Mouse (Mus musculus) liver, adult 2 months (tissue): ENCODE results near the gene Mosmo. TPM values are rescaled to one million over a fixed set of nuclear protein-coding genes. Genes with fewer than 3 reads are reported as not detected.
A peak's percentile ranks its signal among the peaks of the same experiment; 100 is the strongest.

Experiments
- DNase-seq: peaks from one replicate; pipeline ENCODE4 v3.0.0-alpha.2; 2011; ENCODE audit warnings: low read depth, low spot score; ENCODE audit errors: extremely low read depth
- H3K27ac ChIP-seq: fragments of 200-500 bp; replicated peaks from 2 replicates; pipeline ENCODE4 v1.5.1; 2012; ENCODE audit warnings: low read depth, mild to moderate bottlenecking, control low read depth, inconsistent platforms, low read length; ENCODE audit not compliant: insufficient read depth
- H3K27me3 ChIP-seq: fragments of 200-500 bp; 2 replicates; pipeline ENCODE4 v1.6.1; 2012; ENCODE audit warnings: mild to moderate bottlenecking, moderate library complexity, low read length, inconsistent platforms; ENCODE audit not compliant: control insufficient read depth, insufficient read depth
- H3K36me3 ChIP-seq: fragments of 200-500 bp; 2 replicates; pipeline ENCODE4 v1.6.1; 2012; ENCODE audit warnings: low read length, inconsistent platforms; ENCODE audit not compliant: control insufficient read depth, insufficient read depth
- H3K4me1 ChIP-seq: fragments of 200-500 bp; 2 replicates; pipeline ENCODE4 v1.6.1; 2011; ENCODE audit warnings: low read length; ENCODE audit not compliant: control insufficient read depth, insufficient read depth
- H3K4me3 ChIP-seq: fragments of 200-500 bp; 2 replicates; pipeline ENCODE4 v1.5.1; 2011; ENCODE audit warnings: low read depth, mild to moderate bottlenecking, control low read depth, low read length, moderate library complexity; ENCODE audit not compliant: insufficient read depth
- H3K79me2 ChIP-seq: fragments of 200-500 bp; 2 replicates; pipeline ENCODE4 v1.6.1; 2012; ENCODE audit warnings: inconsistent platforms, mild to moderate bottlenecking, low read length, moderate library complexity; ENCODE audit not compliant: control insufficient read depth, insufficient read depth
- H3K9ac ChIP-seq: fragments of 200-500 bp; 2 replicates; pipeline ENCODE4 v1.6.1; 2012; ENCODE audit warnings: low read depth, mild to moderate bottlenecking, control low read depth, inconsistent platforms, low read length
- CTCF ChIP-seq: fragments of 200-500 bp; IDR thresholded peaks from 2 replicates; pipeline ENCODE4 v1.5.1; 2011; ENCODE audit warnings: low read depth, low read length, control low read depth
- POLR2A ChIP-seq: fragments of 200-500 bp; IDR thresholded peaks from 2 replicates; pipeline ENCODE4 v1.6.1; 2011; ENCODE audit warnings: low read length, control low read depth; ENCODE audit not compliant: insufficient read depth; ENCODE audit errors: extremely low read depth
- WGBS: fragments of 180-500 bp; shearing (Covaris S2); methylation state at CpG from one replicate; pipeline ENCODE4 v1.1.7; 2018; 5-methylcytosine and 5-hydroxymethylcytosine counted together
- polyA plus RNA-seq: library from polyadenylated mRNA; depleted of rRNA; stranded (reverse); fragments of >200 nt; gene quantifications from 2 replicates; pipeline ENCODE4 v1.2.3, GENCODE M21; 2012
- total RNA-seq: library from RNA; depleted of rRNA; stranded (reverse); fragments of >200 nt; gene quantifications from 2 replicates; pipeline ENCODE4 v1.2.3, GENCODE M21; 2014

Mosmo gene
- total and polyA plus RNA-seq, 2 experiments, result 9.7 to 16.2 TPM

DNA sequence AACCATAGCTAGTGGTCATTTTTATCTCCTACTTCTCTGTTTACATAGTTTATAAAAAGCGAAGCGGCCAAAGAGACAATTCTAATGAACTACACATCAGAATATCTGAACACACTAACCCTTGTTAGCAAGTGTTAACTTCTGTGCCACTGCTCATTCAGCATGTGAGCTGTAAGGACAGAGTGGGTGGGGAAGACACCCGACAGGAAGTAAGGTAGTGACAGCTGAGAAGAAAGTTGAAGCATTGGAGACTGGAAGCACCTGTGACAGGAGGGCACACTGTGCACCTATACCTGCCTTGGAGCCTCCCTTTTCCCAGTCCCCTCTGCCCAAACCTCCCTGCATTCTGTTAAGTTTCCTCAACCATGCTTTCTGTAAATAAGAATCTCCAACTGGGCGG is 44.6 kb downstream of the Mosmo start:
- WGBS, result 78% methylated on average over 4 of the region's 4 CpGs
- Histone ChIP-seq H3K27me3 (no peaks in the 10 kb centered on the region), H3K36me3 (peaks cover 2% of the 10 kb centered on the region; the same call in 1 of the 2 replicates), H3K4me1 (no peaks in the 10 kb centered on the region; the same call in 1 of the 2 replicates), H3K79me2 (peaks cover 3% of the 10 kb centered on the region; the same call in 1 of the 2 replicates), H3K9ac (no peak overlapping the region), H3K4me3 (no peak overlapping the region), H3K27ac (no peak overlapping the region)
- TF ChIP-seq CTCF (no peak), POLR2A (no peak)
- no peak for DNase-seq

DNA sequence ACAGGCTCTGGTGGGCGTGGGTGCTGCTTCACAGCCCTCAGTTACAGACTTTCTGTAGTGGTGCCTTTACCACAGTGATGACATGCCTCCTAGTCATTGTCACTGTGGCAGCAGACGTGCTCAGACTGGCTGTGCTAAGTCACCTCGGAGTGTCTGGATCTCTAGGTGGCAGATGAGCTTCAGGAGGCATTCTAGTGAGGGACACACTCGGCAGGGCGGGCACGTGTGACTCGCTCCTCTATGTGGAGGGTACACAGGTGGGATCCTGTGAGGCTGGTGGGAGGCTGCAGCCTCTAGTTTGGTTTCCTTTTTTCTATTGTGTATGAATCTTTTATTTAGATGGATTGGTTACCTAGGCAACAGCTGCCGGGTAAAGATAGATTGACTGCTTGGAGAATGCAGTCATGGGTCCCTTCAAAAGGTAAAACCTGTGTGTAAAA is 45.4 kb downstream of the Mosmo start:
- Histone ChIP-seq H3K4me1 (no peaks in the 10 kb centered on the region; the same call in 1 of the 2 replicates), H3K9ac (no peak overlapping the region), H3K4me3 (no peak overlapping the region), H3K27ac (no peak overlapping the region), H3K27me3 (no peaks in the 10 kb centered on the region), H3K79me2 (peaks cover 3% of the 10 kb centered on the region; the same call in 1 of the 2 replicates), H3K36me3 (peaks cover 2% of the 10 kb centered on the region; the same call in 1 of the 2 replicates)
- WGBS, result 93% methylated on average over 8 of the region's 8 CpGs
- DNase-seq, result no peak
- TF ChIP-seq POLR2A (no peak), CTCF (no peak)

DNA sequence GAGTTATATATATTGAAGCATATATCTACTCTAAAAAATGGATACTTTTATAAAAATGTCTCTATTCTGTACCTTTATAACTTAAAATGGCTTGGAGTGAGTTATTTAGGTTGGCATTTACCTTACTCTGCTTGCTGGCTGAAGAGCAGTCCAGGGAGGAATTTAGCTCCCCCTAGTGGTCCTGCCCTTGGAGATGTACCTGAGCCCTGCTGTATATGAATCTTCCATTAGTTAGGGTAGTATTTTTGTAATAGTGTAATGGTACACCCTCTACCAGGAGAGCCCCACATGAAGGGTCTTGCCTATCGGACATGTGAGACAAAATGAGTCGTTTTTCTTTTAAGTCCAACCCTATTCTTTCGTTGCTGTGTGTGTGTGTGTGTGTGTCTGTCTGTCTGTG is 50.2 kb downstream of the Mosmo start:
- DNase-seq, result peak; percentile 54
- Histone ChIP-seq H3K4me1 (no peaks in the 10 kb centered on the region), H3K36me3 (peaks cover 6% of the 10 kb centered on the region), H3K9ac (no peak overlapping the region), H3K27me3 (no peaks in the 10 kb centered on the region), H3K79me2 (no peaks in the 10 kb centered on the region), H3K27ac (no peak overlapping the region), H3K4me3 (no peak overlapping the region)
- TF ChIP-seq CTCF (peak; percentile 68; the same call in 1 of the 2 replicates), POLR2A (no peak)
- 74% methylated on average over 3 of the region's 3 CpGs for WGBS

DNA sequence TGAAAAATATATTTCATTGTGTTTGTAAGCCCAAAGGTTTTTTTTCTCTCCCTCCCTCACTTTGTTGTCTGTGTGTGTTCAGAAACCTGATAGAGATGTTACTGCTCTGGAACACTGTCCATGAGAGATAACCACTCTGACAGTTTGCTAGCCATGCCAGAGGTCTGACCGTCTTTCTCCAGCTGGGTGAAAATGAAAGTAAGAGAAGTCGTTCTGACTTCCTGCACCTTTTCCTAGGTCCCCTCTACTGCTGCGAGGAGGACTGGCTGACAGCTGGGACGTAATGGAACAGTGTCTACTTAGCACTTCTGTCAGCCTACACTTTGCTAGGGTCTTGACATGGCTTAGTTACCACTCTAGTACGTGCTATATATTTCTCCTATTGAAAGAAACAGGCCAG is 52.2 kb downstream of the Mosmo start:
- 45% methylated on average over 5 of the region's 5 CpGs for WGBS
- Histone ChIP-seq H3K79me2 (no peaks in the 10 kb centered on the region), H3K27me3 (no peaks in the 10 kb centered on the region), H3K36me3 (peaks cover 8% of the 10 kb centered on the region), H3K4me1 (no peaks in the 10 kb centered on the region), H3K4me3 (no peak overlapping the region), H3K27ac (no peak overlapping the region), H3K9ac (no peak overlapping the region)
- peak; percentile 16 for DNase-seq
- TF ChIP-seq POLR2A, result no peak
- TF ChIP-seq CTCF, result no peak

DNA sequence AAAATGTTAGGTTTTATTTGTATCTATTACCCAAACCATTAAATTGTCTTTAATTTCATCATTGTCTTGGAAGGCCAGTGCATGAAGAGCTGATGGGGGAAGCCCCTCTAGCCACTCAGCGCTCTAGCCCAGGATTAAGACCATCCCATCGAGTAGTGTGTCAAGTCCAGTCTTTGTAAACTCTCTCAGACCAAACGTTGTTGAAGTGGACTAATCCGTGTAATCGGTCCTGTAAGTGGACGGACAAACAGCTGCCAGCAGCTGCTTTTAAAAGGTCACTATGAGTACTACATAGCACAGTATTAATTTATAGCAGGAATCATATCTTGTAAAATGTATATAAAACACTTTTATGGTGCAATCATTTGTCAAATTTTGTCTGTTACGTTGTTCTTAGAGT is 55.5 kb downstream of the Mosmo start:
- no peaks in the 10 kb centered on the region for H3K4me1 ChIP-seq
- no peaks in the 10 kb centered on the region for H3K27me3 ChIP-seq
- H3K9ac ChIP-seq, result no peak overlapping the region
- no peak for TF ChIP-seq POLR2A
- no peak for TF ChIP-seq CTCF
- 80% methylated on average over 7 of the region's 7 CpGs for WGBS
- no peak overlapping the region for H3K27ac ChIP-seq
- no peak for DNase-seq
- no peak overlapping the region for H3K4me3 ChIP-seq
- H3K79me2 ChIP-seq, result no peaks in the 10 kb centered on the region
- H3K36me3 ChIP-seq, result peaks cover 6% of the 10 kb centered on the region

DNA sequence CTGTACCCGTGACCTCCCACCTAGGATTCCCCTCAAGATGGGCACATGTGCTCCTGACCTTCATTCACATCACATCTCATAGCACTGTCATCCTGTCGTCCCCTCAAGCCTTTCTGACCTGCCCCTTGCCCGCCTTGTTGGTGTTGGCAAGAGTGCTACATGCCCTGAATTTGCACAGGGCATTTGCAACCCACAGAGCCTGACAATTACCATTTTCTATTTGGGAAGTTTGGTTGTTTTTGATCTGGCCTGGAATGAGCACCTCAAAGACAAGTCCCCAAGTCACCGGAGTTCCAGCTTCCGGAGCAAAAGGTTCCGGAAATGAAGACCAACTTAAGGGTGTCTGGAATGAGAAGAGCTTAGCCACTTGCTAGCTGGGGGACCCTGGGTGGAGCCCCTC is 61.6 kb downstream of the Mosmo start, which contains the start of gene Vwa3a:
TSS of gene Vwa3a (plus strand) at position 301 of the 400 bp plus-strand sequence.
- H3K9ac ChIP-seq, result no peak within 1 kb of the TSS
- no peak within 1 kb of the TSS for H3K27ac ChIP-seq
- 80% methylated on average over 6 of the region's 6 CpGs for WGBS
- no peak within 1 kb of the TSS for H3K4me3 ChIP-seq
- no peak for DNase-seq
- TF ChIP-seq CTCF (no peak), POLR2A (no peak)
- H3K36me3 ChIP-seq, result no peaks in the 10 kb centered on the region
- H3K79me2 ChIP-seq, result no peaks in the 10 kb centered on the region
- no peaks in the 10 kb centered on the region for H3K4me1 ChIP-seq
- H3K27me3 ChIP-seq, result no peaks in the 10 kb centered on the region
